Mouse (Mus musculus) liver, postnatal 0 days (tissue): ENCODE data around the gene Rnf224. TPM values are rescaled to one million over a fixed set of nuclear protein-coding genes. Genes with fewer than 3 reads are reported as not detected.
"Not testable (repeated sequence)": the region's sequence is repeated elsewhere in the genome, so short reads cannot be mapped to it uniquely, and the experiment has no call there.

Experiments used
- ATAC-seq: fragments of 200-750 bp; cut with Nextera tagmentation; 2 replicates; pipeline ENCODE4 v1.8.0; 2017; ENCODE audit warnings: mild to moderate bottlenecking, moderate library complexity
- DNase-seq: peaks from one replicate; pipeline ENCODE4 v3.0.0-alpha.2; 2016
- H3K27ac ChIP-seq: fragments of 300-500 bp; sonication (generic); 2 replicates; pipeline ENCODE4 v1.5.1; 2014; ENCODE audit warnings: antibody characterized with exemption, moderate library complexity, mild to moderate bottlenecking, low read depth
- H3K27me3 ChIP-seq: fragments of 300-500 bp; sonication (generic); 2 replicates; pipeline ENCODE4 v1.6.1; 2014; ENCODE audit warnings: low read length, control low read depth, mixed read lengths; ENCODE audit not compliant: insufficient read depth
- H3K36me3 ChIP-seq: fragments of 300-500 bp; sonication (generic); replicated peaks from 2 replicates; pipeline ENCODE4 v1.6.1; 2014; ENCODE audit warnings: mild to moderate bottlenecking, control low read depth, low read length, moderate library complexity, mixed read lengths; ENCODE audit not compliant: insufficient read depth
- H3K4me1 ChIP-seq: fragments of 300-500 bp; sonication (generic); 2 replicates; pipeline ENCODE4 v1.6.1; 2014; ENCODE audit warnings: antibody characterized with exemption, mild to moderate bottlenecking, control low read depth; ENCODE audit not compliant: insufficient read depth
- H3K4me2 ChIP-seq: fragments of 300-500 bp; sonication (generic); 2 replicates; pipeline ENCODE4 v1.6.1; 2014; ENCODE audit warnings: low read depth, mild to moderate bottlenecking, low read length, moderate library complexity, mixed read lengths
- H3K4me3 ChIP-seq: fragments of 300-500 bp; sonication (generic); 2 replicates; pipeline ENCODE4 v1.5.1; 2014; ENCODE audit warnings: low read depth, low read length
- H3K9ac ChIP-seq: fragments of 300-500 bp; sonication (generic); replicated peaks from 2 replicates; pipeline ENCODE4 v1.6.1; 2014; ENCODE audit warnings: mild to moderate bottlenecking, moderate library complexity
- H3K9me3 ChIP-seq: fragments of 300-500 bp; sonication (generic); 2 replicates; pipeline ENCODE4 v1.6.1; 2016; ENCODE audit warnings: mild to moderate bottlenecking, control low read depth, low read length, mixed read lengths
- CTCF ChIP-seq: sonication (generic); IDR thresholded peaks from 2 replicates; pipeline ENCODE4 v1.5.1; 2016; ENCODE audit warnings: antibody characterized with exemption, low read depth
- EP300 ChIP-seq: IDR thresholded peaks from 2 replicates; pipeline ENCODE4 v1.6.1; 2016; ENCODE audit warnings: antibody characterized with exemption, low read depth, mild to moderate bottlenecking
- WGBS: fragments of 180-500 bp; shearing (Covaris S2); extraction: QIAGEN DNeasy Blood & Tissue Kit; methylation state at CpG from one replicate; pipeline ENCODE4 v1.1.7; 2014; ENCODE audit not compliant: insufficient replicate concordance; 5-methylcytosine and 5-hydroxymethylcytosine counted together
- polyA plus RNA-seq: library from polyadenylated mRNA; unstranded; fragments of >200 nt; fragmentation: Nextera tagmentation; extraction: Ambion mirVana; gene quantifications from 2 replicates; pipeline ENCODE4 v1.2.1, GENCODE M21; 2015

Gene Rnf224
- polyA plus RNA-seq, 1 experiment from 2014 or later, result not detected

DNA sequence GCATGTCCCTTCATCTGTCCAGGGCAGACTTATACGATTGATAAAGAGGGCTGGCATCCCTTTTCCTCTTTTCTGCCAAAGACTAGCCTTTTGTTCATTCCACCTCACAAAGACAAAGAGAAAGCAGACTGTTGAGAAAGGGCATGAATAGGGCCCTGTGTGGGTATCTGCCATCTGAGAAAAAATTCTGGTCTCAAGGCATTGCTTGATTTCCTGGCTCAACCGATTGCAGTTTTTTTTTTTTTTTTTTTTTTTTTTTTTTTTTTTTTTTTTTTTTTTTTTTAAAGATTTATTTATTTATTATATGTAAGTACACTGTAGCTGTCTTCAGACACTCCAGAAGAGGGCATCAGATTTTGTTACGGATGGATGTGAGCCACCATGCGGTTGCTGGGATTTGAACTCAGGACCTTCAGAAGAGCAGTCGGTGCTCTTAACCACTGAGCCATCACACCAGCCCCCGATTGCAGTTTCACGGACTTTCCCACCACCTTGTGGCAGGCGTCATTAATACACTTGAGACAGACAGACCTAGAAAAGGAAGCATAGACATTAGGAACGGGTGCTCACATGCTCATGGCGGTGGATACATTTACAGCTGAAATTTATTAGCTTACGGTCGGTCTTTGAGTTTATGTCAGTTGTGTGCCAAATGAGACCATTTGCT, 20.0 kb upstream of the Rnf224 start:
- 41% methylated on average over 10 of the region's 12 CpGs for WGBS
- TF ChIP-seq CTCF, result peak; percentile 60
- H3K4me2 ChIP-seq, result peak overlapping the region; percentile 88
- not testable (repeated sequence) for H3K36me3 ChIP-seq, H3K27me3 ChIP-seq, H3K9me3 ChIP-seq
- H3K4me1 ChIP-seq, result peaks cover 14% of the 10 kb centered on the region
- peak overlapping the region; percentile 88; the same call in 1 of the 2 replicates for H3K9ac ChIP-seq
- 0 out of 2 replicates have a peak overlapping the region, but pooled peaks have one; percentile 89 for H3K27ac ChIP-seq
- ATAC-seq (0 out of 2 replicates have a peak, but pooled peaks have one; percentile 16), DNase-seq (peak; percentile 68)
- peak overlapping the region; percentile 88 for H3K4me3 ChIP-seq

GRCm38 (mm10) chr2:25255284-25255779, 18.7 kb upstream of the Rnf224 start, which contains the start of gene Tmem203:
Tmem203 (plus strand) TSS chr2:25255439.
- Histone ChIP-seq H3K4me1 (peaks cover 14% of the 10 kb centered on the region), H3K27ac (peak within 1 kb of the TSS; percentile 89), H3K27me3 (no peaks in the 10 kb centered on the region), H3K9ac (peak within 1 kb of the TSS; percentile 88), H3K9me3 (no peaks in the 10 kb centered on the region), H3K36me3 (peaks cover 13% of the 10 kb centered on the region), H3K4me2 (peak within 1 kb of the TSS; percentile 88), H3K4me3 (peak within 1 kb of the TSS; percentile 88)
- WGBS, result 3% methylated on average over 39 of the region's 39 CpGs
- TF ChIP-seq EP300 (0 out of 2 replicates have a peak, but pooled peaks have one; percentile 37), CTCF (no peak)
- DNase-seq (peak; percentile 96), ATAC-seq (peak; percentile 93)

DNA sequence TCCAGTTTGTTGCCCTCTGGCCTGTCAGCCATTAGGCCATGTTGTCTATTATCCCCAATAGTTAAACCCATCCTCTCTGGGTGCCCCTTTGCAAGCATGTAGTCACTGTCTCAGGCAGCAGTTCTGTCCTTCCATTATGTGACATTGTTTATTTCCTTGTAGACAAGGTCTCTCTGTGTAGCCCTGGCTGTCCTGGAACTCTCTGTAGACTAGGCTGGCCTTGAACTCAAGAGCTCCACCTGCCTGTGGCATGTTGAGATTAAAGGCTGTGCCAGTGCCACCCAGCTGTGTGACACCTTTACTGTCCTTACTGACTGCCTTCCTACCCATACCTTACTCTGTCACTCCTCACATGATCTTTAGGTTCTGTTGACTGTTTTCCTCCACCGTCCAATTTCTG, 15.7 kb upstream of the Rnf224 start:
- no peak for TF ChIP-seq EP300
- peak; percentile 61 for TF ChIP-seq CTCF
- 70% methylated on average over 1 of the region's 1 CpGs for WGBS
- no peaks in the 10 kb centered on the region for H3K27me3 ChIP-seq
- peaks cover 33% of the 10 kb centered on the region for H3K36me3 ChIP-seq
- peaks cover 14% of the 10 kb centered on the region for H3K4me1 ChIP-seq
- no peak overlapping the region for H3K27ac ChIP-seq
- H3K4me2 ChIP-seq, result no peak overlapping the region
- H3K4me3 ChIP-seq, result no peak overlapping the region
- H3K9me3 ChIP-seq, result no peaks in the 10 kb centered on the region
- no peak overlapping the region for H3K9ac ChIP-seq
- no peak for DNase-seq
- no peak for ATAC-seq

DNA sequence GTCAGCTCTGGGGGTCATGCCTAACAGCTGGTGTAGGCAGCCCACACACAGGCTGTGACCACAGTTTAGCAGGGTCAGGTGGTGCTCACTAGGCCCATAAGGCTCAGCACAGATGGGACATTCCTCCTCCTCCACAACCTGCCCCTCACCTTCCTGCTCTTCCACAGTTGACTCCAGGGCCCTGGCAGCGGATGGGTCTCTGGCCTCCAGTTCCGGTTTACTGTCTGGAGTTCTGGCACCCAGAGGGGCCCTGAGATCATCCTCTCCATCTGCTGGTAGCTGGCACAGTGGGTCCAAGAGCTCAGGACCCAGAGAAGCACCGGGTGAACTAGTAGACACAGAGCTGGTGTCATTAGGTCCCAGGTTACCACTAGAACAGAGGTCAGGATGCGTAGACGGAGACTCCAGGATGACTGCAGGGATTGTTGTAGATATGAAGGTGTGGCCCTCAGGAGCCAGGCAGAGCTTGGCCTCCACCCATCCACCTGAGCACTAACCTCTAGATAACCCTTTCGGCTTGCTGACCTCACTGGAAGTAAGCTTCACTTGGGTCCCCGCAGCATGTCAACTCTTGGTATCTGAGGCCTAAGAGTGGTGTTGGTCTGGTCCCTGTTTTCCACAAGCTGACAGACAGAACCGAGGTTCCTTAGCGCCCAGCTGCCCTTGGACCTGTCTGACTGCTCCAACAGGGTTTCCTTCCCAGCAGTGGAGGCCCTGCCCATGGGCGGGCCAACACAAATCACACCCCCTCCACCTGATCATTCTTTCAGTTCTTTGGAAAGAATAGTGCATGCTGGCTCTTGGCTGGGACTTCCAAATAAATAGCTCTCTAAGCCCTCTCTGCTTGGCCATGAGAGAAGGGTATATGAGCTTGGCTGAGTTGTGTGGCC, 9.8 kb upstream of the Rnf224 start, which contains the start of gene AL732309.1:
AL732309.1 (minus strand) TSS at position 681 of the 890 bp plus-strand sequence.
- TF ChIP-seq CTCF (no peak), EP300 (no peak)
- Histone ChIP-seq H3K9ac (no peak within 1 kb of the TSS), H3K9me3 (no peaks in the 10 kb centered on the region), H3K27me3 (peaks cover 20% of the 10 kb centered on the region), H3K36me3 (peaks cover 24% of the 10 kb centered on the region), H3K27ac (no peak within 1 kb of the TSS), H3K4me1 (peaks cover 11% of the 10 kb centered on the region), H3K4me2 (no peak within 1 kb of the TSS), H3K4me3 (no peak within 1 kb of the TSS)
- DNase-seq, result no peak
- ATAC-seq, result no peak
- 85% methylated on average over 10 of the region's 10 CpGs for WGBS

GRCm38 (mm10) chr2:25244144-25244543, 7.6 kb upstream of the Rnf224 start:
- Histone ChIP-seq H3K9me3 (no peaks in the 10 kb centered on the region), H3K36me3 (peaks cover 19% of the 10 kb centered on the region), H3K27ac (no peak overlapping the region), H3K4me3 (no peak overlapping the region), H3K4me2 (no peak overlapping the region), H3K27me3 (peaks cover 26% of the 10 kb centered on the region), H3K4me1 (peaks cover 23% of the 10 kb centered on the region), H3K9ac (no peak overlapping the region)
- 88% methylated on average over 4 of the region's 4 CpGs for WGBS
- no peak for TF ChIP-seq EP300
- no peak for TF ChIP-seq CTCF
- DNase-seq (no peak), ATAC-seq (no peak)

DNA sequence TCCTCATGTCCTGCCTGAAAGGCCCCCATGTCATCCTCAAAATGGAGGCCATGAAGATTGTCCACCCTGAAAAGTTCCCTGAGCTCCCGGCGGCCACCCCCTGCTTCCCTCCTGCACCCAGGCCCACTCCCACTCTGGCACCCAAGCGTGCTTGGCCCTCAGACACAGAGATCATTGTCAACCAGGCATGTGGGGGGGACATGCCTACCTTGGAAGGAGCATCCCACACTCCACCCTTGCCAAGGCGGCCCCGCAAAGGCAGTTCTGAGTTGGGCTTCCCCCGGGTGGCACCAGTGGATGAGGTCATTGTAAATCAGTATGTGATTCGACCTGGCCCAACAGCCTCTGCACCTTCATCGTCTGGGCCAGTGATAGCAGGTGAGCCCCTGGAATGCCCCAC, 6.8 kb upstream of the Rnf224 start:
- Histone ChIP-seq H3K27ac (no peak overlapping the region), H3K9ac (no peak overlapping the region), H3K27me3 (peaks cover 26% of the 10 kb centered on the region), H3K4me2 (no peak overlapping the region), H3K4me1 (peaks cover 23% of the 10 kb centered on the region), H3K4me3 (no peak overlapping the region), H3K9me3 (no peaks in the 10 kb centered on the region), H3K36me3 (peaks cover 12% of the 10 kb centered on the region; the same call in 1 of the 2 replicates)
- ATAC-seq (no peak), DNase-seq (no peak)
- 76% methylated on average over 8 of the region's 8 CpGs for WGBS
- TF ChIP-seq EP300, result no peak
- no peak for TF ChIP-seq CTCF
